Mouse (Mus musculus) liver, embryonic 13.5 days (tissue): ENCODE data around the gene Setd6. TPM values are rescaled to one million over a fixed set of nuclear protein-coding genes. Genes with fewer than 3 reads are reported as not detected.
A peak's percentile ranks its signal among the peaks of the same experiment; 100 is the strongest.

ENCODE experiments used
- ATAC-seq: fragments of 200-750 bp; cut with Nextera tagmentation; 2 replicates; pipeline ENCODE4 v1.8.0; 2017; ENCODE audit warnings: low read depth, mild to moderate bottlenecking, moderate number of reproducible peaks, moderate library complexity
- DNase-seq: peaks from one replicate; pipeline ENCODE4 v3.0.0; 2022
- H3K27ac ChIP-seq: fragments of 300-500 bp; sonication (generic); 2 replicates; pipeline ENCODE4 v1.5.1; 2015; ENCODE audit warnings: moderate library complexity, mild to moderate bottlenecking, inconsistent platforms
- H3K27me3 ChIP-seq: fragments of 300-500 bp; sonication (generic); 2 replicates; pipeline ENCODE4 v1.6.1; 2015; ENCODE audit warnings: mild to moderate bottlenecking, inconsistent platforms
- H3K36me3 ChIP-seq: fragments of 300-500 bp; sonication (generic); 2 replicates; pipeline ENCODE4 v1.6.1; 2015; ENCODE audit warnings: mild to moderate bottlenecking, inconsistent platforms
- H3K4me1 ChIP-seq: fragments of 300-500 bp; sonication (generic); replicated peaks from 2 replicates; pipeline ENCODE4 v1.6.1; 2015; ENCODE audit warnings: inconsistent platforms
- H3K4me2 ChIP-seq: fragments of 300-500 bp; sonication (generic); 2 replicates; pipeline ENCODE4 v1.6.1; 2015; ENCODE audit warnings: inconsistent platforms, mild to moderate bottlenecking, moderate library complexity
- H3K4me3 ChIP-seq: fragments of 300-500 bp; sonication (generic); replicated peaks from 2 replicates; pipeline ENCODE4 v1.5.1; 2015; ENCODE audit warnings: mild to moderate bottlenecking, inconsistent platforms
- H3K9ac ChIP-seq: fragments of 300-500 bp; sonication (generic); 2 replicates; pipeline ENCODE4 v1.6.1; 2015; ENCODE audit warnings: mild to moderate bottlenecking, inconsistent platforms
- H3K9me3 ChIP-seq: fragments of 300-500 bp; sonication (generic); replicated peaks from 2 replicates; pipeline ENCODE4 v1.6.1; 2016; ENCODE audit warnings: inconsistent platforms
- WGBS: fragments of 180-500 bp; shearing (Covaris S2); methylation state at CpG from one replicate; pipeline ENCODE4 v1.1.7; 2015; ENCODE audit not compliant: insufficient replicate concordance; 5-methylcytosine and 5-hydroxymethylcytosine counted together
- polyA plus RNA-seq: library from polyadenylated mRNA; unstranded; fragments of >200 nt; fragmentation: Nextera tagmentation; extraction: Ambion mirVana; gene quantifications from 2 replicates; pipeline ENCODE4 v1.2.1, GENCODE M21; 2015

The Setd6 gene
- polyA plus RNA-seq, 1 experiment from 2014 or later: 22.8 TPM

DNA sequence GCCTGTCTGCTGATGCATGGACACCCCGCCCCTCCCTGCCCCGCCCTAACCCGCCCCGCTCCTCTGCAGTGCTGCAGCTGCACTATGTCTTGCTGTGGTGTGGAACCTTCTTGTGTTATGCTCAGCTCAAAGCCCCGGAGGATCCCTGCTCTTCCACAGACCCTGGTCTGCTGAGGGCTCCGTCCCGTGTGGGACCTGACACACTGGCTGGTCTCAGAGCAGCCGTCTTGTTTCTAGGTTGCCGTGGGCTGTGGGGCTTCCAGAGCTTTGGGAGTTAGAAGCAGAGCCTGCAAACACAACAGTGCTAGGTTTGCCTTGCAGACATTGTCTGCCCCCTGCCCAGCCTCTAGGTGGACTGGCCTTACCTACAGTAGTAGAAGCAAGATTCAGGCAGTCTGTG is 3.3 kb upstream of the Setd6 start:
- no peak for DNase-seq
- Histone ChIP-seq H3K4me1 (peaks cover 53% of the 10 kb centered on the region), H3K9me3 (no peaks in the 10 kb centered on the region), H3K36me3 (no peaks in the 10 kb centered on the region; the same call in 1 of the 2 replicates), H3K27me3 (peaks cover 6% of the 10 kb centered on the region; the same call in 1 of the 2 replicates), H3K4me3 (no peak overlapping the region), H3K9ac (no peak overlapping the region), H3K4me2 (no peak overlapping the region), H3K27ac (no peak overlapping the region)
- 53% methylated on average over 9 of the region's 9 CpGs for WGBS
- ATAC-seq: no peak

DNA sequence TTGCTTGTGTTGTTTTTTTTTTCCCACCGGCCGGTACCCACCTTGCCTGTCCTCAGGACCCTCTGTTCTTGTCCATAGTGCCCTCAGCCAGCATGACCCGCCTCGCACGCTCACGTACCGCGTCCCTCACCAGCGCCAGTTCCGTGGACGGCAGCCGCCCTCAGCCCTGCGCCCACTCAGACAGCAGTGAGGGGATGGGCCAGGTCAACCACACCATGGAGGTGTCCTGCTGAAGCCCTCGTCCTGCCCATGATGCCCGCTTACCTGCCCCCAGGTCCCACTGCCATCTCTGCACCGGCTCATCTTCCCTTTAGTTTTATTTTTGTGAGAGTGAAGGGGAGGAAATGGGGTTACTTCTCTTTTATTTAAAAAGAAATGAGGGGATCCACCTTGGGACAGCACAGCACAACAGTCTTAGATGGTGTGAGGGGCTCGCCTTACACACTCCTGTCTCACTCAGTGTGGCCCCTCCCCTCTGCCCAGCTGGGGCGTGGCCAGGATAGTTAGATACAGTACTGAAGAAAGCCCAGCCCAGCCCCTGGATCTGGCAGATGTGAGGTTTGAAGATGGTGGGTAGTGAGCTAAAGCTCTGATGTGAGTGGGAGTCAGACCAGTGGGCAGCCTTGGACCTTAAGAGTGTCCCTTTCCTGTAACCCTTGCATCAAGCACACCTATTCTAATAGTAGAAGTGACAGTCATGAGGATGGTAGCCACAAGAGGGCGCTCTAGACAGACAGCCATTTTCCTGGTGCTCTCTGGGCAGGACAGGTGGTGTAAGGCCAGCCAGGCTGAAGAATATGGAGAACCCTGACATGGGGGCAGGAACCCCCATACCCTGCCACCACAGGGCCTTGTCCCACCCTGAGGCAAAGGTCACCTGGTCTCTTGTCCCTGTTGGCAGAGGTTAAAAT is 2.3 kb upstream of the Setd6 start:
- DNase-seq (peak; percentile 69), ATAC-seq (peak; percentile 37; the same call in 1 of the 2 replicates)
- no peaks in the 10 kb centered on the region for H3K9me3 ChIP-seq
- WGBS: 71% methylated on average over 19 of the region's 19 CpGs
- H3K4me3 ChIP-seq: no peak overlapping the region
- peaks cover 8% of the 10 kb centered on the region for H3K36me3 ChIP-seq
- H3K4me2 ChIP-seq: no peak overlapping the region
- peaks cover 61% of the 10 kb centered on the region for H3K4me1 ChIP-seq
- no peak overlapping the region for H3K9ac ChIP-seq
- H3K27ac ChIP-seq: no peak overlapping the region
- peaks cover 4% of the 10 kb centered on the region; the same call in 1 of the 2 replicates for H3K27me3 ChIP-seq

- Histone ChIP-seq H3K4me1 (peaks cover 61% of the 10 kb centered on the region), H3K9me3 (no peaks in the 10 kb centered on the region), H3K4me2 (no peak overlapping the region), H3K27me3 (no peaks in the 10 kb centered on the region), H3K9ac (no peak overlapping the region; the same call in 1 of the 2 replicates), H3K36me3 (peaks cover 19% of the 10 kb centered on the region), H3K4me3 (no peak overlapping the region), H3K27ac (no peak overlapping the region; the same call in 1 of the 2 replicates)
- WGBS: 69% methylated on average over 4 of the region's 4 CpGs
- DNase-seq: no peak
- ATAC-seq: no peak
These were observed 1.3 kb upstream of the Setd6 start for GRCm38 (mm10) chr8:95714367-95714766.

DNA sequence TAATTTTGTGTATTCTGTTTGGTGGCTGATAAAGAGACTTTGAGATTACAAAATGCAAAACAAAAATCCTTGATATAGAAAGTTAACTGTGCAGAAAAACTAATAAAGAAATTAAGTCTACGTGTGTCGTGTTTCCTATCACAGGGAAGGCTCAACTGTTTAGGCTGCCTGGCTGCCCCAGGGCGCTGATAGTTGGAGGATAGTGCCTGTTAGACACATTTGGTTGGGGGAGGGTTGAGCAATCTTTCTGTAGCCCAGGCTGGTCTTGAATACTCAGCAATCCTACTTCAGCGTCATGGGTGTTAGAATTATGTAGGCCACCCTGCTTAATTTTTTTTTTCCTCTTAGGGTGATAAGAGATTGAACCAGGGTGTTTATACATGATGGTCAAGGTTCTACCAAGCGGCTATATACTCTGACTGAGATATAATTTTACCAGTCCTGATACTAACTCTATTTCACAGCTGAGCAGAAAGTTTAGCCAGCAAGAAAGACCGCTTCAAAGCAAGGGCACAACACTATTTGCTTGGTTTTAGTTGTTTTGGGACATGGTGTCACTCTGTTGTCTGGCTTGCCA is 756 bp upstream of the Setd6 start:
- H3K9ac ChIP-seq: peak overlapping the region; percentile 91
- DNase-seq (no peak), ATAC-seq (no peak)
- no peaks in the 10 kb centered on the region for H3K27me3 ChIP-seq
- H3K4me1 ChIP-seq: peaks cover 61% of the 10 kb centered on the region
- 35% methylated on average over 6 of the region's 6 CpGs for WGBS
- H3K36me3 ChIP-seq: peaks cover 24% of the 10 kb centered on the region
- peak overlapping the region; percentile 96 for H3K4me2 ChIP-seq
- peak overlapping the region; percentile 83 for H3K27ac ChIP-seq
- peak overlapping the region; percentile 93 for H3K4me3 ChIP-seq
- H3K9me3 ChIP-seq: no peaks in the 10 kb centered on the region

GRCm38 (mm10) chr8:95716546-95717335 is 1.1 kb downstream of the Setd6 start:
- H3K36me3 ChIP-seq: peaks cover 42% of the 10 kb centered on the region
- 13% methylated on average over 21 of the region's 21 CpGs for WGBS
- no peak for DNase-seq
- peak overlapping the region; percentile 96 for H3K4me2 ChIP-seq
- no peaks in the 10 kb centered on the region for H3K27me3 ChIP-seq
- peaks cover 61% of the 10 kb centered on the region for H3K4me1 ChIP-seq
- no peak for ATAC-seq
- peak overlapping the region; percentile 93 for H3K4me3 ChIP-seq
- H3K27ac ChIP-seq: peak overlapping the region; percentile 83
- H3K9me3 ChIP-seq: no peaks in the 10 kb centered on the region
- peak overlapping the region; percentile 91 for H3K9ac ChIP-seq

DNA sequence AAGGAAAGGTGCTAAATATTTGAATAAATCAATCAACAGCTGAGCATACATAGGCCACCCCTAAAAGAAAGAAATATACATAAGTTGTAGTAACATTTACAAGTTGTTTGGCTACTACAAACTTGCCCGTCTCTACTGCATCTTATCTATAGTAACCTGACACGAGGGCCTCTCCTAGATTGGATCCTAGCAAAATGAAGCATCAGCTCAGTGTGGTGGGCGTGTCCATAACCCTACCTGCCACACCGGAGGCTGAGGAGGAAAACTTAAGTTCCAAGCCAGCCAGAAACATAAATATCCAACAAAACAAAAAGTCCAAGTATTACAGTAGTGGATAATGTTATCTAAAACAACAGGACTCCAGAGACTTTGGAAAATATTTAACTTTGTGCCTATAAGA is 11.9 kb downstream of the Setd6 start:
- H3K9me3 ChIP-seq: no peaks in the 10 kb centered on the region
- peaks cover 89% of the 10 kb centered on the region for H3K36me3 ChIP-seq

DNA sequence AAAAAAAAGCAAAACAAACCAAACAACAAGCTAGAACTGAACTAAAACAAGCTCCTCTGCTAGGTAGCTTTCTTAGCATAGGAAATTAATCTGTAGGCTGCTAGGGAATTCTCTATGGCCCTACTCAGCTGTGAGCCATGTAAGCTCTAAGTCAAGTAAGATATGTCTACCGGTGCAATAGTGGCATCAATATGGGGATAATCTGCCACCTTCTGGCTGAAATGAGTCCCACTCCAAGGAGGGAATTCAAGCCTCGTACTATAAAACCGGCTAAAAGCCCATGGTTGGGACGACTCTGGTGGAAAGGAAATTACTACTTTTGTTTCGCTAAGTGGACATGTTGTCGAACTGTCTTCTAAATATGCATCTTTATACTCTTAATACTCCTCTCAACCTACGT is 22.9 kb downstream of the Setd6 start:
- no peak overlapping the region for H3K27ac ChIP-seq
- no peaks in the 10 kb centered on the region for H3K4me1 ChIP-seq
- H3K4me3 ChIP-seq: no peak overlapping the region
- H3K9me3 ChIP-seq: no peaks in the 10 kb centered on the region
- H3K9ac ChIP-seq: no peak overlapping the region
- H3K4me2 ChIP-seq: no peak overlapping the region
- peaks cover 93% of the 10 kb centered on the region for H3K36me3 ChIP-seq
- no peaks in the 10 kb centered on the region for H3K27me3 ChIP-seq
- WGBS: 86% methylated on average over 7 of the region's 7 CpGs
- ATAC-seq: no peak
- DNase-seq: no peak

More for the DNA sequence above, 11.9 kb downstream of the Setd6 start:
- Histone ChIP-seq H3K4me3 (no peak overlapping the region), H3K4me2 (no peak overlapping the region), H3K4me1 (peaks cover 10% of the 10 kb centered on the region), H3K9ac (no peak overlapping the region), H3K27ac (no peak overlapping the region), H3K27me3 (no peaks in the 10 kb centered on the region)
- ATAC-seq: peak; percentile 78
- 35% methylated on average over 4 of the region's 4 CpGs for WGBS
- no peak for DNase-seq

DNA sequence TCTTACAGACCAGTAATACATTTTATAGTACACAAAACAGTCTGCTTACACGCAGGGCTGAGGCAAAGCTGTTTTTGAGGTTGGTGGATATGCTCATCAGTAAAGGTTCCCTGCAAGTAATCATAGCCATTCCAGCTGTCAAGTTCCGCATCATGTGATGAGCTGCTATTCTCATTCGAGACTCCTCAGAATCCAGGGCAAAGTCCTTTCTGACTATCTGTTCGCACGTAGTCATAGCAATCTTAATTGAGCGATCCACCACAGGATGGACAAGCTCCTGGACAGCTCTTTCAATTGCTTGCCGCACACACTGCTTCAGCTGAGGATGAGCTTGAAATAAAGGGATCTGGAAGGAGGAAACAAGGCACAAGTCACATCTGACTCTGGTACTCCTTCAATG is 26.1 kb downstream of the Setd6 start:
- no peaks in the 10 kb centered on the region for H3K9me3 ChIP-seq
- 91% methylated on average over 7 of the region's 7 CpGs for WGBS
- peaks cover 96% of the 10 kb centered on the region for H3K36me3 ChIP-seq
- no peak overlapping the region for H3K4me2 ChIP-seq
- H3K27ac ChIP-seq: no peak overlapping the region
- H3K4me3 ChIP-seq: no peak overlapping the region
- no peak for ATAC-seq
- H3K9ac ChIP-seq: no peak overlapping the region
- no peaks in the 10 kb centered on the region for H3K4me1 ChIP-seq
- H3K27me3 ChIP-seq: no peaks in the 10 kb centered on the region
- no peak for DNase-seq

DNA sequence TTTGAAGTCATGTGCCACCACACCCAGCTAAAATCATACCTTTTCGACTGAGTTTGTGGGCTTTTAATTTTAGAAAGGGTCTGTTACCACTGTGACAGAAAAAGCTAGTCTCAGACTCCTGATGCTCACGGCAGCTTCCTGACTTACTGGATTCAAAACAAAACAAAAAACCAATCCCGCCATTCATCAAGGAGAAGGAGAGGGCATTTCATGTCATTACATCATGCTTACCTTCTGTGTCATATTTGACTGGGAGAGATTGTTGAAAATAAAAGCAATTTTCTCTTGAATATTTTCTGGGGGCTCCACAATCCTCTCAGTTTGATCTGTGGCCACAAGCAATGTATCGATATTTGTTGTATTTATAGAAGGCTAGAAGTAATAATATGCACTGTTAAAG is 32.3 kb downstream of the Setd6 start:
- Histone ChIP-seq H3K27ac (no peak overlapping the region), H3K9me3 (no peaks in the 10 kb centered on the region), H3K9ac (no peak overlapping the region), H3K36me3 (peaks cover 93% of the 10 kb centered on the region), H3K4me1 (no peaks in the 10 kb centered on the region), H3K4me3 (no peak overlapping the region), H3K27me3 (no peaks in the 10 kb centered on the region), H3K4me2 (no peak overlapping the region)
- no peak for DNase-seq
- ATAC-seq: no peak
- 90% methylated on average over 4 of the region's 4 CpGs for WGBS

GRCm38 (mm10) chr8:95751924-95752323 is 36.2 kb downstream of the Setd6 start:
- 91% methylated on average over 1 of the region's 1 CpGs for WGBS
- no peaks in the 10 kb centered on the region for H3K27me3 ChIP-seq
- no peaks in the 10 kb centered on the region for H3K9me3 ChIP-seq
- no peaks in the 10 kb centered on the region for H3K4me1 ChIP-seq
- DNase-seq (no peak), ATAC-seq (no peak)
- H3K27ac ChIP-seq: no peak overlapping the region
- no peak overlapping the region for H3K9ac ChIP-seq
- no peak overlapping the region for H3K4me2 ChIP-seq
- peaks cover 88% of the 10 kb centered on the region for H3K36me3 ChIP-seq
- no peak overlapping the region for H3K4me3 ChIP-seq

DNA sequence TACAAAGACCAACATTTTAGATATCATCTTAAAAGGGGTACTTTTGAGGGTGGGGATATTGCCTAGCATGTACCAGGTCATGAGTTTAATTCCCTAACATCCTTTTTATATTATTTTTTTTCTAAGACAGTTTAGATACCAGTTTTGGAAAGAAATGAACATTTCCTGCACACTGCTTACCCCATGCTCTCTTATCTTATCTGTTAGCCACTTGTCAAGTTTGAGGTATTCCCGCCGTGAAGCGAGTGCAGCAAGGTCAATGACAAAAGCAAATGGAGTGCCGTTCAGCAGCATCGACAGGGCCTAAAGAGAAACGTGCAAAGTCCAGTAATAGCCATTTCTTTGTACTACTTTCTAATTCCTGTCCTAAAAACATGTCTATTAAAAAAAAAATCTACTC is 44.6 kb downstream of the Setd6 start:
- no peak; the same call in 1 of the 2 replicates for ATAC-seq
- peaks cover 87% of the 10 kb centered on the region for H3K36me3 ChIP-seq
- no peak overlapping the region for H3K9ac ChIP-seq
- 31% methylated on average over 6 of the region's 6 CpGs for WGBS
- H3K9me3 ChIP-seq: no peaks in the 10 kb centered on the region
- H3K4me3 ChIP-seq: no peak overlapping the region
- H3K4me1 ChIP-seq: peaks cover 5% of the 10 kb centered on the region
- H3K27ac ChIP-seq: no peak overlapping the region
- H3K4me2 ChIP-seq: no peak overlapping the region
- no peaks in the 10 kb centered on the region for H3K27me3 ChIP-seq
- DNase-seq: no peak
